Mouse (Mus musculus): Measurements from ENCODE around the gene Gm45140.
"Not testable (repeated sequence)": the region's sequence is repeated elsewhere in the genome, so short reads cannot be mapped to it uniquely, and the experiment has no call there.

The Gm45140 gene

DNA sequence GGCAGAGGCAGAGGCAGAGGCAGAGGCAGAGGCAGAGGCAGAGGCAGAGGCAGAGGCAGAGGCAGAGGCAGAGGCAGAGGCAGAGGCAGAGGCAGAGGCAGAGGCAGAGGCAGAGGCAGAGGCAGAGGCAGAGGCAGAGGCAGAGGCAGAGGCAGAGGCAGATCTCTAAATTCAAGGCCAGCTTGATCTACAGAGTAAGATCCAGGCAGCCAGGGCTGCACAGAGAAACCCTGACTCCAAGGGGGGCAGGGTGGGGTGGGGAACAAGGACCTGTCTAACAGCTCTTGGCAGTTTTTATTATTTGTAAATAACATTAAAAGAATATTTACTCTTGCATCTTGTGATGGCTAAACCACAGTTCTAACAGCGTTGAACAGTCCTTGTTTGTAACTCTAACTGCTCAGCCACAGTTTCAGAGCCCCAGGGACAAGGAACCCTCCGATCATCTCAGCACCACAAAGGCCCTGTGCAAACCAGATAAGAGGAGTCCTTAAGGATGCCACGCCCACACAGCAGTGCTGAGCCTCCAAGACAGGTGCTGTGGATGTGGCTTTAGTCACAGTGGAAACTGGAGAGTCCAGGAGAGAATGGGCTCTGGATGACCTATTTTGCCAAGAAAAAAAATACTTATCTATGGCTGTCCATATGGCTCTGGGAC lies 59.9 kb downstream of the Gm45140 start:
- CTCF ChIA-PET: interaction anchor here in 1 of 4 experiments (0.7 kb wide), 1 partner anchor 70 kb away, joined by 5 read pairs; no protein-coding TSS in a partner anchor
- POLR2A ChIA-PET: interaction anchor here in 1 of 4 experiments (0.6 to 1.3 kb wide), 2 partner anchors 12 to 33 kb away, joined by 3 read pairs; no protein-coding TSS in a partner anchor

- ChIA-PET CTCF (interaction anchor here in 1 of 4 experiments (0.7 kb wide), 1 partner anchor 69 kb away, joined by 5 read pairs; no protein-coding TSS in a partner anchor), POLR2A (no interaction called here)
These were observed 60.7 kb downstream of the Gm45140 start for GRCm38 (mm10) chr6:87774909-87775308.

- POLR2A ChIA-PET: no interaction called here
These were observed 61.1 kb downstream of the Gm45140 start for GRCm38 (mm10) chr6:87774466-87774865.

GRCm38 (mm10) chr6:87770626-87771025 lies 65.0 kb downstream of the Gm45140 start:
- ChIA-PET CTCF (interaction anchor here in 1 of 4 experiments (0.6 kb wide), 1 partner anchor 62 kb away, joined by 3 read pairs; no protein-coding TSS in a partner anchor), POLR2A (interaction anchor here in 1 of 4 experiments (1.2 kb wide), 1 partner anchor 122 kb away, joined by 3 read pairs; no protein-coding TSS in a partner anchor)

More at GRCm38 (mm10) chr6:87774466-87774865, 61.1 kb downstream of the Gm45140 start:
- CTCF ChIA-PET: interaction anchor here in 1 of 4 experiments (0.6 kb wide), 1 partner anchor 618 kb away, joined by 3 read pairs; no protein-coding TSS in a partner anchor

- CTCF ChIA-PET: interaction anchor here in 2 of 4 experiments (0.6 to 1.5 kb wide), 13 partner anchors 17 to 638 kb away, joined by 3 to 6 read pairs (median 3); no protein-coding TSS in a partner anchor
- POLR2A ChIA-PET: not testable (repeated sequence)
These were observed 71.3 kb downstream of the Gm45140 start for GRCm38 (mm10) chr6:87764296-87764695.

DNA sequence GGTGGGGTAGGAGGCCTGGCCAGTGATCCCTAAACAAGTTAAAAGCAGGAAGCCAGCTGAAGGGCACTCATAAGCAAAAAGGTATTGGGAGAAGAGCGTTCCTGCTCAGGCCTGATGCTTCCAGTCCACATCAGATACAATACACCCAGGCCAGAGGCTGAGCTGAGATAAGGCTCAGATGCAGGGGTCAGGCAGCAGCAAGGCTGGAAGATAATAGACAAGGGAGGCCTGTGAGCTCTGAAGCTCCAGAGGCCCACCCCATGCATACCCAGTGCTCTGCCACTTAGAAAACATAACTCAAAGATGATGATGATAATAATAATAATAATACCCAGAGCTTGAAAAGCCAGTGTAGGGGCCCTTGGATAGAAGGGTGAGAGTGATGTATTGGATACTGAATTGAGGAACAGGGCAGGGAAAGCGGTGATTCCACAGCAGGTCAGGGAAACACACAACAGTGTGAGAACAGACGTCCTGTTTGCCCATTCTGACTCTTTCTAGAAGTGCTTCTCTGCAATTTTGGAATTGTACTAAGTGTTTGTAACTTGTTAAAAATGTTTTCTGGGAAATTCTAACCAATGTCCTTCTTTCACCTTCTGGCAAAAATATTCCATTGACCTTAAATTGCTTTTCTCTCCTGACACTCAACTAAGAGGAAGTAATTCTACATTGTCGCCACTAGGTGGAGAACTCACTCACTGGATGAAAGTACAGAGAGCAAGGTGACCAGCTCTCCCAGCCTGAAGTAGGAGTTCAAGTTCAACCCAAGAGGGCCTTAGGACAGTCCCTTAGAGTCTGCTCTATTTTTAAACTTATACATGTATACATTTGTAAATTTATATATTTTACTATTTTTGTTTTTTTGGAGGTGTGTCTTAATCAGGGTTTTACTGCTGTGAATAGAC lies 72.0 kb downstream of the Gm45140 start:
- CTCF ChIA-PET: interaction anchor here in 3 of 4 experiments (0.6 to 1.5 kb wide), 14 partner anchors 16 to 360 kb away, joined by 3 to 6 read pairs (median 3); no protein-coding TSS in a partner anchor
- POLR2A ChIA-PET: interaction anchor here in 1 of 4 experiments (1.3 to 1.8 kb wide), 2 partner anchors 31 to 75 kb away, joined by 3 to 6 read pairs; partner anchors contain the start of gene Isy1

GRCm38 (mm10) chr6:87762161-87762560 lies 73.4 kb downstream of the Gm45140 start:
- CTCF ChIA-PET: interaction anchor here in 2 of 4 experiments (0.6 to 0.9 kb wide), 3 partner anchors 9 to 1023 kb away, joined by 3 to 5 read pairs (median 4); no protein-coding TSS in a partner anchor
- POLR2A ChIA-PET: interaction anchor here in 3 of 4 experiments (0.6 to 1.8 kb wide), 5 partner anchors 15 to 221 kb away, joined by 3 to 6 read pairs (median 4); partner anchors contain the start of gene Isy1 (in 1 of the 3)

DNA sequence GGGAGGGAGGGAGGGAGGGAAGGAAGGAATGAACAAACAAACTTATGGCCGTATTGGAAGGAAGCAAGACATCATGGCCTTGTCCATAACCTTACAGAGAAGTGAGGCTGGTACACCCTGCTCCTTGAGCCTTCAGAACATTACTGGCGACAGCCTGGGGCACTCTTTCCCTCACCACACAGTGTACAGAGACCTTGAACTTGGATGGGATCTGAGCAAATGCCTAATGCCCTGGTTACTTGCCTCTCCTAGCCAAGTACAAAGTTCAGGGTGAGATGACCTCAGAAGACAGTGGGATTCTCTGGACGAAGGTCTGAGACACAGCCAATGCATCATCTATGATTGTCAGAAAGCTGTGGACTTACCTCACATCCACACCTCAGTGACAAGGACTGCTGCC lies 75.7 kb downstream of the Gm45140 start:
- ChIA-PET CTCF (no interaction called here), POLR2A (interaction anchor here in 1 of 4 experiments (0.9 to 1.2 kb wide), 2 partner anchors 23 to 34 kb away, joined by 3 read pairs; no protein-coding TSS in a partner anchor)

DNA sequence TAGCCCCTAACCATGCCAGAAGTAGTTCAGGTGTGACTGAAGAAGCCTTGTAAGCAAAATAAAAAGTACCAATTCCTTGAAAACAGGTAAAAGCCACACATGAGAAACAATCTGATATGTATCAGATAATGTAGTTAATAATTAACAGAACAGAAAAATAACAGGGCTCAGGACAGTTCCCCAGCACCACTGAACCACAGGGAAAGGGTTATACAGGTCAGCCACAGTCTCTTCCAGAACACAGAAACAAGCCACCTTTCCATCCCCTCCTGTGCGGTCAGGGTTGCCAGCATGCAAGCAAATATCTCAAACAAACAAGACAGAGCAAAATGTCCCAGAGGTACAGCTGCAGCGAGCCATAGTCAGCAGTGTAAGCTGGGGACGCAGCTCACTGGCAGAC lies 76.2 kb downstream of the Gm45140 start:
- ChIA-PET CTCF (no interaction called here), POLR2A (interaction anchor here in 1 of 4 experiments (1.2 kb wide), 1 partner anchor 23 kb away, joined by 3 read pairs; no protein-coding TSS in a partner anchor)

- ChIA-PET CTCF (no interaction called here), POLR2A (interaction anchor here in 1 of 4 experiments (0.5 kb wide), 1 partner anchor 310 kb away, joined by 4 read pairs; no protein-coding TSS in a partner anchor)
These were observed 78.7 kb downstream of the Gm45140 start for GRCm38 (mm10) chr6:87756896-87757295.

DNA sequence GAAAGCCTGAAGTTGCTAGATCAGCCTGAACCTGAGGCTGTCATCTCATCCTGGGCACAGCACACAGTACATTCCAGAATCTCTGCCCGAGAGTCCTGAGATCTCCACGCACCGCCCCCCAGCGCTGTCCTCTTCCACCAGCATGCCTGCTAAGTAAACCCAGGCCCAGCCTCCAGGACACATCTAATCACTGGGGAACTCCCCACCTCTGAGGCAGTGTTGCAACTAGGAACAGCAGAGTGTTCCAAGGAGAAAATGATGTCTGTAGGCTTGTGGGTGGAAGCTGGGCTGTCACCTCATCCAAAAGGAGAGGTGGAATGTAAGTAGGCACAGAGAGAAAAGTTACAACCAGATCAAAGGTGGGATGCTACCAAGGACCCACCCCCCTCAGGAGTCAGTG lies 80.4 kb downstream of the Gm45140 start:
- ChIA-PET POLR2A (no interaction called here), CTCF (no interaction called here)

GRCm38 (mm10) chr6:87751574-87751973 lies 84.0 kb downstream of the Gm45140 start:
- ChIA-PET POLR2A (no interaction called here), CTCF (interaction anchor here in 2 of 4 experiments (0.6 to 0.7 kb wide), 2 partner anchors 242 to 334 kb away, joined by 3 read pairs; no protein-coding TSS in a partner anchor)

- CTCF ChIA-PET: interaction anchor here in 1 of 4 experiments (0.6 kb wide), 1 partner anchor 8 kb away, joined by 3 read pairs; no protein-coding TSS in a partner anchor
- POLR2A ChIA-PET: interaction anchor here in 1 of 4 experiments (0.5 kb wide), 1 partner anchor 448 kb away, joined by 3 read pairs; no protein-coding TSS in a partner anchor
These were observed 85.2 kb downstream of the Gm45140 start for GRCm38 (mm10) chr6:87750184-87750910.

- ChIA-PET CTCF (interaction anchor here in 2 of 4 experiments (0.5 to 0.8 kb wide), 2 partner anchors 32 to 42 kb away, joined by 3 to 4 read pairs; no protein-coding TSS in a partner anchor), POLR2A (interaction anchor here in 2 of 4 experiments (0.6 to 1.1 kb wide), 3 partner anchors 14 to 202 kb away, joined by 3 read pairs; no protein-coding TSS in a partner anchor)
These were observed 87.1 kb downstream of the Gm45140 start for GRCm38 (mm10) chr6:87748531-87748930.

- ChIA-PET POLR2A (interaction anchor here in 2 of 4 experiments (0.6 to 1.7 kb wide), 5 partner anchors 13 to 202 kb away, joined by 3 to 4 read pairs (median 3); partner anchors contain the start of gene Efcc1 (in 1 of the 2)), CTCF (interaction anchor here in 2 of 4 experiments (0.5 to 1.0 kb wide), 3 partner anchors 16 to 42 kb away, joined by 3 to 4 read pairs (median 3); no protein-coding TSS in a partner anchor)
These were observed 87.5 kb downstream of the Gm45140 start for GRCm38 (mm10) chr6:87748078-87748477.

DNA sequence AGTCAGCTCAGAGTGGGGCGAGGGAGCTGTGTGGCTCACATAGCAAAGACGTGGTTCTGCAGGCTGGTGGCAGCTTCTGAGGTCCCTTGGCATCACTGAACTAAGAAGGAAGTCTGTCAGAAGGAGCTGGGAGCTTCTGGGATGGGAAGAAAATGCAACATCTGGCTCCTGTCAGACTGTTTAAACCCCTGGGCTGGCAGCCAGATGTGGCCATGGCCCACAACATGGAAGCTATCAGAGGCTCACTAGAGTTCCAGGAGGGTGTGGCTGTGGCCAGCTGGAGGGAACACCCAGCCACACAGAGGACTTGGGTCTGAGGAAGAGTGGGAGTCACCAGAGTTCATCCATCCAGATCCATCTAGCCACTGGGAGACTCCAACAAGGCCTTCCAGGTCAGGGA lies 88.7 kb downstream of the Gm45140 start:
- ChIA-PET CTCF (interaction anchor here in 1 of 4 experiments (1.1 kb wide), 1 partner anchor 17 kb away, joined by 3 read pairs; no protein-coding TSS in a partner anchor), POLR2A (interaction anchor here in 1 of 4 experiments (1.7 kb wide), 1 partner anchor 16 kb away, joined by 4 read pairs; the partner anchor contains the start of gene Efcc1)

GRCm38 (mm10) chr6:87746059-87746458 lies 89.5 kb downstream of the Gm45140 start:
- POLR2A ChIA-PET: interaction anchor here in 1 of 4 experiments (0.6 to 0.7 kb wide), 4 partner anchors 13 to 304 kb away, joined by 3 to 5 read pairs (median 4); no protein-coding TSS in a partner anchor
- CTCF ChIA-PET: interaction anchor here in 1 of 4 experiments (1.1 kb wide), 1 partner anchor 18 kb away, joined by 3 read pairs; no protein-coding TSS in a partner anchor
